Mouse (Mus musculus) ES-E14 (cell line): ENCODE measurements at regions not wholly inside any gene's neighbourhood (a gene's known extent, or its start where the extent isn't known, plus 50 kb on each side); places are given as distances from the start of the nearest gene placed in this dataset.

Experiments
- DNase-seq: peaks from one replicate; pipeline ENCODE4 v3.0.0-alpha.2; 2013; ENCODE audit warnings: low read depth, low spot score
- H3K27ac ChIP-seq: 2 replicates; pipeline ENCODE4 v1.5.1; 2012; ENCODE audit warnings: low read depth, mild to moderate bottlenecking, low read length, moderate library complexity, mixed read lengths; ENCODE audit not compliant: poor library complexity, insufficient read depth, severe bottlenecking
- H3K36me3 ChIP-seq: 2 replicates; pipeline ENCODE4 v1.6.1; 2012; ENCODE audit warnings: mild to moderate bottlenecking, low read length, moderate library complexity, mixed read lengths; ENCODE audit not compliant: control insufficient read depth, poor library complexity, insufficient read depth, severe bottlenecking
- H3K4me1 ChIP-seq, 2 experiments: fragments of 150-350 bp in 1 of 2; sonication (generic) in 1 of 2; 2 replicates each; pipeline ENCODE4 v1.6.1; 2012; ENCODE audit warnings: low read length in 2 of 2, mild to moderate bottlenecking in 1 of 2, mixed read lengths in 1 of 2; ENCODE audit not compliant: control insufficient read depth in 2 of 2, insufficient read depth in 2 of 2, poor library complexity in 1 of 2
- H3K4me3 ChIP-seq, 2 experiments: fragments of 150-350 bp in 1 of 2; sonication (generic) in 1 of 2; 2 replicates each; pipeline ENCODE4 v1.5.1; 2012; ENCODE audit warnings: low read length in 2 of 2, low read depth in 1 of 2, mild to moderate bottlenecking in 1 of 2, mixed read lengths in 1 of 2; ENCODE audit not compliant: insufficient read depth in 1 of 2, poor library complexity in 1 of 2, severe bottlenecking in 1 of 2
- H3K9ac ChIP-seq: 2 replicates; pipeline ENCODE4 v1.6.1; 2012; ENCODE audit warnings: low read depth, mild to moderate bottlenecking, low read length, mixed read lengths; ENCODE audit not compliant: poor library complexity, insufficient read depth, severe bottlenecking
- H3K9me3 ChIP-seq: fragments of 150-350 bp; sonication (generic); 2 replicates; pipeline ENCODE4 v1.6.1; 2012; ENCODE audit warnings: low read depth, mild to moderate bottlenecking, low read length; ENCODE audit not compliant: control insufficient read depth, insufficient read depth
- CHD2 ChIP-seq: IDR thresholded peaks from 2 replicates; pipeline ENCODE4 v1.6.1; 2014; ENCODE audit warnings: mild to moderate bottlenecking, low read depth, low read length, inconsistent platforms
- HCFC1 ChIP-seq: IDR thresholded peaks from 2 replicates; pipeline ENCODE4 v1.6.1; 2012; ENCODE audit warnings: low read length, inconsistent platforms, borderline replicate concordance; ENCODE audit not compliant: insufficient read depth
- MAFK ChIP-seq: IDR thresholded peaks from 2 replicates; pipeline ENCODE4 v1.6.1; 2014; ENCODE audit warnings: mild to moderate bottlenecking, low read depth, low read length, inconsistent platforms; ENCODE audit not compliant: insufficient read depth
- ZC3H11A ChIP-seq: IDR thresholded peaks from 2 replicates; pipeline ENCODE4 v1.6.1; 2012; ENCODE audit warnings: low read depth, mild to moderate bottlenecking, inconsistent platforms, low read length, borderline replicate concordance
- ZNF384 ChIP-seq: IDR thresholded peaks from 2 replicates; pipeline ENCODE4 v1.6.1; 2012; ENCODE audit warnings: low read depth, low read length, inconsistent platforms
- in situ Hi-C, 2 experiments: fragments of 600-800 bp; cut with MboI; formaldehyde crosslinking; loops; one replicate each; pipeline ENCODE4 v1.15.1; 2025; ENCODE audit warnings: low sequenced_read_pairs in 2 of 2, inconsistent platforms in 1 of 2; ENCODE audit not compliant: unreplicated experiment in 2 of 2

DNA sequence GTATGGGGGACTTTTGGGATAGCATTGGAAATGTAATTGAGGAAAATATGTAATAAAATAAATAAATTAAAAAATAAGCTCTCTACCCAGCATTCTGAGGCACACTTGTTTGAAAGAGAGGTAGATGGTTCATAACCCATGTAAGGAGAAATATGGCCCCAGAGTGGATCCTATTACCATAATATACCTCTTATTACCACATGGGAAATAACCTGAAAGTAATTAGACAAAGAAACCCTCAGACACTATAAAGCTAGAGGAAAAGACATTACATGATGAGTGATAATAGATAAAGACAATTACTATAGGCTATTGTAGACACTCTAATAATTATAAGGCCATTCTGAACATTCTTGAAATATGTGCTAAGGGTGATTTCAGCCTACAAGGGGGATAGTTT lies 2444.8 kb upstream of the Gm12353 start:
- TF ChIP-seq HCFC1, result no peak
- no peak for TF ChIP-seq ZNF384
- TF ChIP-seq MAFK, result no peak
- TF ChIP-seq CHD2, result no peak
- no peak for TF ChIP-seq ZC3H11A
- H3K9ac ChIP-seq, result no peak overlapping the region
- H3K27ac ChIP-seq, result no peak overlapping the region
- no peaks in the 10 kb centered on the region for H3K4me1 ChIP-seq
- H3K4me3 ChIP-seq, result no peak overlapping the region
- in situ Hi-C loops, result no loop called here
- no peak for DNase-seq
- no peaks in the 10 kb centered on the region for H3K9me3 ChIP-seq
- no peaks in the 10 kb centered on the region for H3K36me3 ChIP-seq

DNA sequence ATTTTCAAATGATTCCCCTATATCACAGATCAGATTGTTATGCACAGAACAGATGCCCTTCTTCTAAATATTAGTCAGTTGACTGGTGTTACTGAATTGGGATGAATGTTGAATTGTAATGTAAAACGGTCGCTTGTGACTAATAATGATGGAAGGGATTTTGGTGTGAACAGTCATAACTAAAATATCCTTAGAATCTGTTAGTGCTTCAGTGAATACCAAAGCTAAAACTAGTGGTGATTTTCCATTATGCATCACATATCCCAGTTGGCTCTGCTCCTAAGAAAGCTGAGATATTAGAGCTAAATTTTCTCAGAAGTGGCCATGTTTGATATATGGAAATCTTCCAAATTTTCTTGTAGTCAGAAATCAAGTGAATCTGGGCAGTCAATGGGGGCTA lies 2441.7 kb upstream of the Gm12353 start:
- Histone ChIP-seq H3K4me1 (no peaks in the 10 kb centered on the region), H3K9ac (no peak overlapping the region), H3K4me3 (no peak overlapping the region), H3K9me3 (no peaks in the 10 kb centered on the region), H3K27ac (no peak overlapping the region), H3K36me3 (no peaks in the 10 kb centered on the region)
- TF ChIP-seq MAFK (no peak), ZNF384 (no peak), HCFC1 (no peak), CHD2 (no peak), ZC3H11A (no peak)
- no peak for DNase-seq
- in situ Hi-C loops, result no loop called here

DNA sequence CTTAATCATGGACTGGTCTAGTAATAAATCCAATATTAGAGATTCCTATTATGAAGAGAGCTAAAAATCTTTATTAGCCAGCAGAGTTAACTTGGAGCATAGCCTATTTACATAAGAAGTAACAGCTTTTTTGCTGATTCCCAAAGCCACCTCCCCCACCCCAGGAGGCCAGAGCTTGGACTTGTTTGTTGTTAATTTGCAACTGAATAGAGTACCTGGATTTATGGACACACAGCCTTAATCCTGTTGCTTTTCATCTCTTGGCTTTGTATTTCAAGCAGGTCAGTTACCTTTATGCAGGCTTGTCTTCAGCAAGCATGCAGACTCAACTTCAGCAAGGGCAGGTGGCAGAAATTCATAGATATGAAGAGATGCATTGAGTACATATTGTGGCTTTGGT lies 2396.5 kb upstream of the Gm12353 start:
- Histone ChIP-seq H3K9me3 (no peaks in the 10 kb centered on the region), H3K4me3 (no peak overlapping the region), H3K4me1 (no peaks in the 10 kb centered on the region), H3K9ac (no peak overlapping the region), H3K27ac (no peak overlapping the region), H3K36me3 (no peaks in the 10 kb centered on the region)
- in situ Hi-C loops, result no loop called here
- peak; percentile 9 for DNase-seq
- TF ChIP-seq HCFC1, result no peak
- no peak for TF ChIP-seq MAFK
- TF ChIP-seq ZC3H11A, result no peak

DNA sequence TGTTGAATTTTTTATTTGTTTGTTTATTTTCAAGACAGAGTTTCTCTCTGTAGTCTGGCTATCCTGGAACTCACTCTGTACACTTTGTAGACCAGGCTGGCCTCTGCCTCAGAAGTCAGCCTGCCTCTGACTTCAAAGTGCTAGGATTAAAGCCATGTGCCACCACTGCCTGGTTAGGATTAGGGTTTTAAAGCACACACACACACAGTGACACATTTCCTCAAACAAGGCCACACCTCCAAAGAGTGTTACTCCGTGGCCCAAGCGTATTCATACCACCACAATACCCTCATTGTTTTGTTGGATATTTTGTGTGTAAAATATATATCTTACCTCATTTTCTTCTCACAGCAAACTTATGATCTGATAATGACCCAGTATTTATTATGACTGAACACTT lies 2365.4 kb upstream of the Gm12353 start:
- no peaks in the 10 kb centered on the region for H3K36me3 ChIP-seq
- DNase-seq, result no peak
- no peak overlapping the region for H3K9ac ChIP-seq
- in situ Hi-C loops, result no loop called here
- TF ChIP-seq HCFC1, result no peak
- no peak for TF ChIP-seq ZNF384
- no peak for TF ChIP-seq ZC3H11A
- no peak for TF ChIP-seq CHD2
- TF ChIP-seq MAFK, result no peak
- no peaks in the 10 kb centered on the region for H3K9me3 ChIP-seq
- no peaks in the 10 kb centered on the region for H3K4me1 ChIP-seq
- no peak overlapping the region for H3K27ac ChIP-seq
- no peak overlapping the region for H3K4me3 ChIP-seq

DNA sequence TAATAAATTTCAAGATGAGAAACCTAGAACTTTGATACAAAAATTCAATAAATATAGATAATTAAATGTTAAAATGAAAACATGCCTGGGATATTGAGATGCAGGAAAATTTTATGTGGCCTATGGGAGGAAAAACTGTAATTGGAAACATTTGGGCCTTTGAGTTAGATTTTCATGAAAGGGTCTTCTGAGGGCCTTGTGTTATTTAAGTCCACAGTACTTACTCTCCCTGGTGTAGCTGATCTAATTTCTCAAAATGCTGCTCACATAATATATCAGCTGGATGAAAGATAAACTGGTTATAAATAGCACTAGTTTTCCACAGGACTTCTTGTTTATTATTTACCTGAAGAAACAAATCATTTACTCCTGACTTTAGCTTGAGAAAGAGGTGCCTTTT lies 2364.9 kb upstream of the Gm12353 start:
- no peaks in the 10 kb centered on the region for H3K9me3 ChIP-seq
- H3K4me1 ChIP-seq, result no peaks in the 10 kb centered on the region
- no peak overlapping the region for H3K9ac ChIP-seq
- no peaks in the 10 kb centered on the region for H3K36me3 ChIP-seq
- no peak for DNase-seq
- no peak overlapping the region for H3K27ac ChIP-seq
- TF ChIP-seq CHD2 (no peak), ZNF384 (no peak), ZC3H11A (no peak), MAFK (no peak), HCFC1 (no peak)
- in situ Hi-C loops, result no loop called here
- H3K4me3 ChIP-seq, result no peak overlapping the region
